Mouse (Mus musculus): Measurements from ENCODE around the gene Zfp316.

GRCm38 (mm10) chr5:143279247-143279646 is 9.4 kb upstream of the Zfp316 start:
- no peak for TF ChIP-seq POLR2A (IDR thresholded peaks at IDR 0.05; ENCODE audit: extremely low read depth, insufficient read depth, low read length)
- no peak for TF ChIP-seq CTCF (IDR thresholded peaks at IDR 0.05; ENCODE audit: low read depth, low read length)
